Mouse (Mus musculus): Measurements from ENCODE around the gene Pp2d1.

The Pp2d1 gene

GRCm38 (mm10) chr17:53480433-53480832 is 58.8 kb downstream of the Pp2d1 start:
- no peak for DNase-seq (ENCODE audit: extremely low spot score, low read depth, low spot score)

- DNase-seq (ENCODE audit: extremely low spot score, low read depth, low spot score), result no peak
Observed at GRCm38 (mm10) chr17:53479604-53480041, 59.6 kb downstream of the Pp2d1 start.

DNA sequence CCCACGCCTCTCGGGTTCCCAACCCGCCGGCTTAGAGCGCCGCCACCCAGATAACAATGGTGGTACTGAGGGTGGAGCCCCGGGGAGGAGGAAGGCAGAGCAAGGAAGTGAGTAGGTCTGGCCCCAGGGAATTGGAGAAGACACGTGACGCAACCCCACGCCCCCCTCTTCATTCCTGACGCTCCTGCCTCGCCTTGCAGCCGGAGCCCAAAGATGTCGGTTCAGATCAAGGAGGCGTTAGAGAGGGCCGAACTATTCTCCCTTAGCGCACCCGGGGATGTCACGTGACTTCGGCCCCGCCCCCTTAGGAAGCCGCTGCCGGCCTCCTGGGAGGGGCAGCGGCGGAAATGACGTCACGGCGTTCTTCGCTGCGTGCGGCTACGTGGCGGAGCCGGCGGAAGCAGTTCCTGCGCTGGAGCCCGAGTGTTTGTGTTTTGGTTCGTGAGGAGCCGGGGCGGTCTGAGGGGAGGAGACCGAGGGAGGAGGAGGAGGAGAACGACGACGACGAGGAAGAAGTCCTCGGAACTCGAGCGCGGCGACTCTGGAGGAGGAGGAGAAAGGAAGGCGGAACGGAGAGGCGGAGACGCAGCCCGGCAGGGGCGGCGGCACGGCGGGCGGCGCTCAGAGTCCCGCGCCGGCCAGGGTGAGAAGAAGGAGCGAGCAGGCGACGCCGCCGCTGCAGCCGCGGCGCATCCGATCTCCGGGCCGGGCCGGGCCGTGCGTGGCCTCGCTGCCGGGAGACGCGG is 60.2 kb downstream of the Pp2d1 start, which contains the start of gene Rab5a:
Gene Rab5a (plus strand): TSS at position 377 of the 746 bp plus-strand sequence.
- peak; percentile 90 for DNase-seq (ENCODE audit: extremely low spot score, low read depth, low spot score)

- DNase-seq (ENCODE audit: extremely low spot score, low read depth, low spot score), result peak; percentile 35
Observed at GRCm38 (mm10) chr17:53478066-53478857, 61.0 kb downstream of the Pp2d1 start.

DNA sequence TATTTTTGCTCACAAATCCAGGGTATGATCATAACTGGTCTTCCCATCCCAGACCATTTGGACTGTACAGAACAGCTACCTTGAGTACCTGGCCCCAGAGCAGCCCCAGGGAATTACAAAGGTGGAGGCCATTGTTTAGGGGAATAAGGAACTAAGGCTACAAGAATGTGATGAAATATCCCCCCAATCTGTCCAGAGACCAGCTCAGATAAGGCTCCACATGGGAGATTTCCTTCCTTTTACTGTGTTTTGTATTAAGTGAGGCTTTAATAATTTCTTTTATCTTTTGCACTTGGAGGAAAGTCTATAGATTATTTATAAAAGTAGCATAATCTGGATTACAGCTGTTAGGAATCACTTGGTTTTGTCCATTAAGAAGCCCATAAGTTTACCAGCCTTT is 70.6 kb downstream of the Pp2d1 start:
- DNase-seq (ENCODE audit: extremely low spot score, low read depth, low spot score), result no peak

- no peak for DNase-seq (ENCODE audit: extremely low spot score, low read depth, low spot score)
Observed at GRCm38 (mm10) chr17:53465569-53465968, 73.7 kb downstream of the Pp2d1 start.

DNA sequence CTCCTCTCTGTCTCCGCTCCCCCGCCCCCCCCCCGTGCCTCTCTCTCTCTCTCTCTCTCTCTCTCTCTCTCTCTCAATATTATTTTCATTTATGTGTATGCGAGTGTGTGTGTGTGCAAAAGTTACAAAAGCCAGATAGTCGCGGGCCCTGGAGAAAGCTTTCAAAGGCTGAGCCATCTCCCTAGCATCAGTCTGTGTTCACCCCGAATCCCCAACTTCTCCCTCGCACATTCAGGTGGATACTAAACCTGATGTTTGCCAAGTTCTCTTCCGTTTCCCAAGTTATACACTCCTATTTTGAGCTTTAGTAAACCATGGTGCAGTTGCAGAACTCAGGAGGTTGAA is 75.8 kb downstream of the Pp2d1 start:
- no peak for DNase-seq (ENCODE audit: extremely low spot score, low read depth, low spot score)

DNA sequence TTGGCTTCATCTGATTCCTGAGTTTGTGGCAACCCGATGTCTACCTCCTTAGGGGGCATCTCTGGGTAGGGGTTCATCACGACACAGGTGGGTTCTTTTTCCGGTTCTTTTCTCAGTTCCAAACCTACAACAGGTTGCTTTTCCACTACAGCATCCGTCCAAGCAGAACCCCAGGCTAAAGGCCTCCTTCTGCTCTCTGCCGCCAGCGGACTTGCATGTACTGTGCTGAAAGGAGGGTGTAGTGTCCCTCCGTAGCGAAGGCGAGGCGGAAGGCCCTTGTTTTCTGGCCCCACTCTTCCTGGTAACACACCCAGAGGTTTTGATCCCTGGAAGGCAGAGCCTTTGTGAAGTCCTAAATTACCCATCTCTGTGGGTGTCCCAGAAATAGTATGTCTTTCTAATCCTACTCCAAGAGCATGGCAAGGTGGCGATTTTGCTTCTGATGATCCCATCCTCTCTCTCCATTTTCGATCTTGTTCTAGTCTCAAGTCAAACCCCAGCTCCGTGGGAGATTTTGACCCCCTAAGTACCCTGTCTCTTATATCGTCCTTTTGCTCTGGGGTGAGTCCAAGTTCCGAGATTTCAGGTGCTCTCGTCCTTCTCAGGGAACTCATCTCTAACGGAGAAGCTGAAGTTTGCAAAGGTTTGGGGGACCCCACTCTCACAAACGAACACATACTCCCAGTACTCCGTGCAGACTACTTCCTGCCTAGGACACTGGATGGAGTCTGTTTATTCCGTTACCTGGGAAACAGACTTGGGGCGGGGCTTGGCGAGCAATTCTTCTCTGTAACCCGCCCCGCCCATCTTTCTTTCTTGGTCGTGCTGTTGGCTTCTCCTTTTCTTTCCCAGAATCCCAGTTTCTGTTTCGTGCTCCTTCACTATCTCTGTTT is 76.4 kb downstream of the Pp2d1 start, which contains the start of gene Efhb:
Gene Efhb (minus strand): TSS at position 719 of the 893 bp plus-strand sequence.
- DNase-seq (ENCODE audit: extremely low spot score, low read depth, low spot score), result peak; percentile 31

Data from hindlimb bud, embryonic 11.5 days (tissue).